Mouse (Mus musculus) MEL (cell line): ENCODE measurements around the gene Rnf126.

ENCODE experiments used
- CTCF ChIP-seq, 3 experiments: IDR thresholded peaks in 2 of 3; conservative IDR thresholded peaks in 1 of 3; 2 replicates each; pipeline ENCODE4 v1.5.1; 2011 to 2012; ENCODE audit warnings: low read length in 3 of 3, low read depth in 2 of 3, mild to moderate bottlenecking in 2 of 3, improper control_type of control experiment in 1 of 3, inconsistent platforms in 1 of 3, mixed read lengths in 1 of 3, moderate library complexity in 1 of 3; ENCODE audit not compliant: control insufficient read depth in 1 of 3, insufficient read depth in 1 of 3, poor library complexity in 1 of 3, severe bottlenecking in 1 of 3
- POLR2A ChIP-seq, 2 experiments: IDR thresholded peaks; 2 replicates each; pipeline ENCODE4 v1.6.1; 2011 to 2012; ENCODE audit warnings: low read length in 2 of 2, mild to moderate bottlenecking in 2 of 2, control low read depth in 1 of 2, improper control_type of control experiment in 1 of 2, low read depth in 1 of 2, moderate library complexity in 1 of 2; ENCODE audit not compliant: control insufficient read depth in 1 of 2, insufficient read depth in 1 of 2, poor library complexity in 1 of 2
- TBP ChIP-seq: IDR thresholded peaks from 2 replicates; pipeline ENCODE4 v1.8.0; 2011; ENCODE audit warnings: low read depth, low read length, improper control_type of control experiment
- USF1 ChIP-seq: IDR thresholded peaks from 2 replicates; pipeline ENCODE4 v1.6.1; 2014; ENCODE audit warnings: low read depth, mild to moderate bottlenecking, inconsistent platforms, low read length, improper control_type of control experiment, moderate library complexity

GRCm38 (mm10) chr10:79814271-79814842 is 47.6 kb upstream of the Rnf126 start:
- TF ChIP-seq CTCF (IDR thresholded peaks at IDR 0.05 in 2 of 3, conservative IDR thresholded peaks at IDR 0.05 in 1 of 3; ENCODE audit: control insufficient read depth in 1 of 3, insufficient read depth in 1 of 3, low read depth in 2 of 3, low read length in 3 of 3, poor library complexity in 1 of 3, severe bottlenecking in 1 of 3) (no peak), POLR2A (IDR thresholded peaks at IDR 0.05; ENCODE audit: control insufficient read depth in 1 of 2, insufficient read depth in 1 of 2, low read depth in 1 of 2, low read length in 2 of 2, poor library complexity in 1 of 2) (no peak), USF1 (no peak), TBP (no peak)
